Mouse (Mus musculus) kidney, postnatal 0 days (tissue): ENCODE data around the gene Tcte2. TPM values are rescaled to one million over a fixed set of nuclear protein-coding genes. Genes with fewer than 3 reads are reported as not detected.
"Not testable (repeated sequence)": the region's sequence is repeated elsewhere in the genome, so short reads cannot be mapped to it uniquely, and the experiment has no call there.

Experiments
- ATAC-seq: fragments of 200-750 bp; cut with Nextera tagmentation; replicated peaks from 2 replicates; pipeline ENCODE4 v1.8.0; 2017; ENCODE audit warnings: low read depth, moderate number of reproducible peaks, moderate TSS enrichment, moderate library complexity; ENCODE audit not compliant: low FRiP score
- DNase-seq: peaks from one replicate; pipeline ENCODE4 v3.0.0-alpha.2; 2016; ENCODE audit warnings: low spot score
- H3K27ac ChIP-seq: fragments of 300-500 bp; sonication (generic); 2 replicates; pipeline ENCODE4 v1.5.1; 2014; ENCODE audit warnings: mild to moderate bottlenecking
- H3K27me3 ChIP-seq: fragments of 300-500 bp; sonication (generic); 2 replicates; pipeline ENCODE4 v1.6.1; 2014; ENCODE audit warnings: low read length, mixed read lengths; ENCODE audit not compliant: insufficient read depth
- H3K36me3 ChIP-seq: fragments of 300-500 bp; sonication (generic); 2 replicates; pipeline ENCODE4 v1.6.1; 2014; ENCODE audit warnings: low read length, mixed read lengths; ENCODE audit not compliant: insufficient read depth
- H3K4me1 ChIP-seq: fragments of 300-500 bp; sonication (generic); replicated peaks from 2 replicates; pipeline ENCODE4 v1.6.1; 2014; ENCODE audit warnings: antibody characterized with exemption, low read length, mixed read lengths; ENCODE audit not compliant: insufficient read depth
- H3K4me2 ChIP-seq: fragments of 300-500 bp; sonication (generic); 2 replicates; pipeline ENCODE4 v1.6.1; 2014; ENCODE audit warnings: mild to moderate bottlenecking, low read length, moderate library complexity, mixed read lengths
- H3K4me3 ChIP-seq: fragments of 300-500 bp; sonication (generic); replicated peaks from 2 replicates; pipeline ENCODE4 v1.5.1; 2014; ENCODE audit warnings: low read depth, low read length
- H3K9ac ChIP-seq: fragments of 300-500 bp; sonication (generic); 2 replicates; pipeline ENCODE4 v1.6.1; 2014; ENCODE audit warnings: low read depth, low read length
- H3K9me3 ChIP-seq: fragments of 300-500 bp; sonication (generic); replicated peaks from 2 replicates; pipeline ENCODE4 v1.6.1; 2016; ENCODE audit warnings: low read length, inconsistent platforms, mixed read lengths
- CTCF ChIP-seq: IDR thresholded peaks from 2 replicates; pipeline ENCODE4 v1.5.1; 2016; ENCODE audit warnings: antibody characterized with exemption, low read depth, mild to moderate bottlenecking, moderate library complexity
- WGBS: fragments of 180-500 bp; shearing (Covaris S2); extraction: QIAGEN DNeasy Blood & Tissue Kit; methylation state at CpG from one replicate; pipeline ENCODE4 v1.1.7; 2014; 5-methylcytosine and 5-hydroxymethylcytosine counted together
- polyA plus RNA-seq: library from polyadenylated mRNA; unstranded; fragments of >200 nt; fragmentation: Nextera tagmentation; extraction: Ambion mirVana; gene quantifications from 2 replicates; pipeline ENCODE4 v1.2.1, GENCODE M21; 2015

Gene Tcte2
- polyA plus RNA-seq, 1 experiment from 2014 or later = 4.1 TPM

DNA sequence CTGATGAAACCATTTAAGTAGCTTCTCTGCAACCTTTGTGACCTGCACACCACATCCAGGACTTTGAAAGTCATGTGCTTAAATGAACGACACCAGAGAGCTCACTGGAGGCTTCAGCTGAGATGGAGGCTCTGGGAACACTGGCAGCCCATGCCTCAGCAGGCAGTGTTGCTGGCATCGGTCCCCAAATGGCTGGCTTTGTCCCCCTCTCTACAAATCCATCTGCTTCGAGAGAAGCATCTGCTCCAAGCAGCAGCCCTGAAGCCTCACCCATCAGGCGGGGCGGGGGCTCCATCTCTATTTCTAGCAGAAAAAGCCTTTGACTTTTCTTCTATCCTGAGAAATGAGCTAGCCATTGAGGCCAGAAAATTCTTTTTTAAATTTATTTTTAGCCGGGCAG lies 80.5 kb downstream of the Tcte2 start:
- peaks cover 7% of the 10 kb centered on the region; the same call in 1 of the 2 replicates for H3K4me1 ChIP-seq
- H3K27me3 ChIP-seq = no peaks in the 10 kb centered on the region
- no peak overlapping the region for H3K4me2 ChIP-seq
- TF ChIP-seq CTCF = no peak
- DNase-seq (no peak), ATAC-seq (no peak)
- H3K9me3 ChIP-seq = no peaks in the 10 kb centered on the region
- H3K9ac ChIP-seq = no peak overlapping the region
- H3K4me3 ChIP-seq = no peak overlapping the region
- H3K36me3 ChIP-seq = no peaks in the 10 kb centered on the region
- WGBS = 85% methylated on average over 6 of the region's 6 CpGs
- H3K27ac ChIP-seq = no peak overlapping the region

DNA sequence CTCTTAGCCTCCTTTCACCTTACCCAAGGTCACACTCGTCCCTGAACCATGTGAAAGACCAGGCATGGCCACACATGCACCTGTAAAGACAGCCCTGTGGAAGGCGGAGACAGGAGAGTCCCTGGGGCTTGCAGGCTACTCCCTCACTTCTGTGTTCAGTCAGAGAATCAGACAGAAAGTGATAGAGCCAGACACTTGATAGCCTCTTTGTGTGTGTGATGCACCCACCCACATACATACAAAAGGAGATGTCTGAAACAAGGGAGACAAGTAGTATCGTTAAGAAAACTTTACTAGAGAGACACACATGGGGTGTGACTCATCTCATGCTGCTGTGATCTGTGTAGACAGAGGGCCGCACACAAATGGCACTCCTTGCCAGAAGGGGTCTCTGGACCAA lies 81.3 kb downstream of the Tcte2 start:
- Histone ChIP-seq H3K4me2 (no peak overlapping the region), H3K27me3 (no peaks in the 10 kb centered on the region), H3K4me3 (no peak overlapping the region), H3K4me1 (peaks cover 7% of the 10 kb centered on the region; the same call in 1 of the 2 replicates), H3K36me3 (no peaks in the 10 kb centered on the region), H3K9me3 (no peaks in the 10 kb centered on the region), H3K9ac (no peak overlapping the region), H3K27ac (no peak overlapping the region)
- DNase-seq (no peak), ATAC-seq (no peak)
- 58% methylated on average over 4 of the region's 4 CpGs for WGBS
- no peak for TF ChIP-seq CTCF

DNA sequence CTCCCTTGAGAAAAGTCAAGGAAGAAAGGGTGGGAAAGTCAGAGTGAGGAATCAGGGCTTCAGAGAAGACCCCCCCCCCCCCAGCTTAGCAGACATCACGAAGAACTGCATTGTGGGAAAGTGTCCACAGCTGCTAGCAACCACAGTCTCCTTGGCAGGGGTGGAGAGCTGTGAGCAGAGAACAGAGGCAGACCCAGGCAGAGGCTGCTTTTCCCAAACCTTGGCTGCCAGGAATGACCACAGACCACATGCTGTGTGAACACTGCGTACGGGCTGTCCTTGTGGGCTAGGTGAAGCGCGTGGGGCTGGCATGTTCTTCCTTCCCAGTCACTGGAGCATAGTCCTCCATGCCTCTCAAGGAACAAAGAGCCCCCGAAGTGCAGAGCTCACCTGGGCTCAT lies 81.9 kb downstream of the Tcte2 start:
- H3K9me3 ChIP-seq = no peaks in the 10 kb centered on the region
- no peak for DNase-seq

DNA sequence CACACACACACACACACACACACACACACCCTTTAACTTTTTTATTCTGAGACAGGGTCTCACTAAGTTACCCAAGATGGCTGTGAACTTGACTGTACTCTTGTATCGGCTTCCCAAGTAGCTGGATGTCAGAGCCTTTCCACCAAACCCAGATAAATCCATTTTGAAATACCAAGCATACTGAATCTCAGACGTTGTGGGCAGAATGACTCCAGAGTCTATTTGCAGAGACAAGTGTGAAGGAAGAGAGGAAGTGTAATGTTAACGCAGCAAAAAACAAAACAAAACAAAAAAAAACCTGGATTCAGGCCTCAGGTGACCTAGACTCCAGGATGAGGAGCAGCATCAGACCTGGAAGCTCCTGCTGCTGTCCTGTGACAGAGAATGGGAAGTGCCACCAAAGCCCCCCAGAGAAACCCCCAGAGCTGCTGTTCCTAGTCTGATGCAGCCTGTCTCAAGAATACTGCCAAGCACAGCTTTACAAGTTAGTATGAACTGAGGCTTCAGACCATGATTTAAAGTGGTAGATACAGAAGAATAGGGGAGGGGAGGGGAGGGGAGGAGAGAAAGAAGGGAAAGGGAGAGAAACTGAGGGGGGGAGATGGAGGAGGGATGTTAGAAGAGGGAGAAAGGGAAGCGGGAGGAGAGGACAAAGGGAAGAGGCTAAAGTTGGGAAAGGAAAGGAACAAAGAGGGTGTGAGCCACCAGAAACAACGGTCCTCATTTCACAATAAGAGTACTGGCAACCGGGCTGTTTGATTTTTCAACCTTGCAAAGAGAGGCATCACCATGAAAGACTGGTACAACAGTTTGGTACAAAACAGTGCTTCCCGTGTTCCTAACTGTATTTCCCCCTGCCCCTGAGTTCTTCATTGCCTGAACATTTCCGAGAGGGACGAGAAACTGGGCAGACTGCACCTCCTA lies 84.1 kb downstream of the Tcte2 start:
- Histone ChIP-seq H3K27ac (no peak overlapping the region), H3K9ac (no peak overlapping the region), H3K4me3 (no peak overlapping the region), H3K27me3 (no peaks in the 10 kb centered on the region), H3K36me3 (no peaks in the 10 kb centered on the region), H3K4me2 (peak overlapping the region; percentile 13; the same call in 1 of the 2 replicates), H3K9me3 (no peaks in the 10 kb centered on the region), H3K4me1 (peaks cover 2% of the 10 kb centered on the region; the same call in 1 of the 2 replicates)
- no peak for ATAC-seq
- DNase-seq = peak; percentile 66
- TF ChIP-seq CTCF = no peak
- 40% methylated on average over 9 of the region's 9 CpGs for WGBS

More for the DNA sequence above, 81.9 kb downstream of the Tcte2 start:
- 88% methylated on average over 6 of the region's 6 CpGs for WGBS
- Histone ChIP-seq H3K4me1 (peaks cover 7% of the 10 kb centered on the region; the same call in 1 of the 2 replicates), H3K27me3 (no peaks in the 10 kb centered on the region), H3K9ac (no peak overlapping the region), H3K4me3 (no peak overlapping the region), H3K27ac (no peak overlapping the region), H3K4me2 (no peak overlapping the region), H3K36me3 (no peaks in the 10 kb centered on the region)
- no peak for TF ChIP-seq CTCF
- ATAC-seq = no peak

DNA sequence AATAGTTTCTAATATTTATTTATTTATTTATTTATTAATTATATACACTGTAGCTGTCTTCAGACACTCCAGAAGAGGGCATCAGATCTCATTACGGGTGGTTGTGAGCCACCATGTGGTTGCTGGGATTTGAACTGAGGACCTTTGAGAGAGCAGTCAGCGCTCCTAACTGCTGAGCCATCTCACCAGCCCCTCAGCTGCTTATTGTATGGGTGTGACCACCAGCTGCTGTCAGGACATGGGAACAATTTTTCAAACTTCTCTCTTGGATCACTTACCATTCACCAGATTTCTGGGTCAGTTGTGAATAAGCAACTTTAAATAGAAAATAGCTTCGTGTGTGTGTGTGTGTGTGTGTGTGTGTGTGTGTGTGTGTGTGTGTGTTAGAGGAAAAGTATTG lies 85.5 kb downstream of the Tcte2 start:
- not testable (repeated sequence) for H3K36me3 ChIP-seq, H3K27me3 ChIP-seq, H3K4me2 ChIP-seq, H3K4me3 ChIP-seq, DNase-seq, ATAC-seq, H3K4me1 ChIP-seq, H3K9me3 ChIP-seq, H3K27ac ChIP-seq, H3K9ac ChIP-seq
- WGBS = 87% methylated on average over 3 of the region's 3 CpGs

DNA sequence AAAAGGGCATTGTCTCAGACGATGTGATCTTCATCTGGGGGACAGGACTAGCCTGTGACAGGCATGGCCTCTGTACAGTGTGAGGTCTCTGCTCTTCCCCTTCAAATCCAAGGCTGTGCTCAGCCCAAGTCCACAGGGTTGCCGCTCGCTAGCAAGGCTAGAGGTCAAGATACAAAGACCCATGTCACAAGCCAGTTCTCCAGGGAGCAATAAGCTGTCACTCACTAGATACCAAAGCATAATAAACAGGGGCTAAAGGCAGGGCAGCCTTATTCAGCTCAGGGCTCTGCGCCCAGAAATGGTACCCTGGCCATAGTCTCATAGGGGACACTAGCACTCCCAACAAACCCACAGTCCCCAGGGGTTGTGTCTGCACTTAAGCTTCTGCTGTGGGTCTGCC lies 86.0 kb downstream of the Tcte2 start:
- Histone ChIP-seq H3K27ac (no peak overlapping the region), H3K4me1 (no peaks in the 10 kb centered on the region), H3K4me3 (no peak overlapping the region), H3K9ac (no peak overlapping the region), H3K36me3 (no peaks in the 10 kb centered on the region), H3K9me3 (no peaks in the 10 kb centered on the region), H3K4me2 (no peak overlapping the region), H3K27me3 (no peaks in the 10 kb centered on the region)
- DNase-seq (no peak), ATAC-seq (no peak)
- 53% methylated on average over 4 of the region's 4 CpGs for WGBS
- TF ChIP-seq CTCF = no peak
